Mouse (Mus musculus) stomach, postnatal 0 days (tissue): ENCODE data around the gene Dot1l. TPM values are rescaled to one million over a fixed set of nuclear protein-coding genes. Genes with fewer than 3 reads are reported as not detected.

Source experiments
- ATAC-seq: fragments of 200-750 bp; cut with Nextera tagmentation; 2 replicates; pipeline ENCODE4 v1.8.0; 2017; ENCODE audit not compliant: low FRiP score, low TSS enrichment
- DNase-seq: peaks from one replicate; pipeline ENCODE4 v3.0.0-alpha.2; 2016; ENCODE audit warnings: low spot score
- H3K27ac ChIP-seq: fragments of 300-500 bp; sonication (generic); replicated peaks from 2 replicates; pipeline ENCODE4 v1.5.1; 2014; ENCODE audit warnings: mild to moderate bottlenecking, control low read depth
- H3K27me3 ChIP-seq: fragments of 300-500 bp; sonication (generic); 2 replicates; pipeline ENCODE4 v1.6.1; 2014; ENCODE audit warnings: low read length; ENCODE audit not compliant: control insufficient read depth, insufficient read depth
- H3K36me3 ChIP-seq: fragments of 300-500 bp; sonication (generic); 2 replicates; pipeline ENCODE4 v1.6.1; 2014; ENCODE audit warnings: low read length, mixed read lengths; ENCODE audit not compliant: control insufficient read depth, insufficient read depth
- H3K4me1 ChIP-seq: fragments of 300-500 bp; sonication (generic); replicated peaks from 2 replicates; pipeline ENCODE4 v1.6.1; 2014; ENCODE audit warnings: antibody characterized with exemption; ENCODE audit not compliant: control insufficient read depth, insufficient read depth
- H3K4me2 ChIP-seq: fragments of 300-500 bp; sonication (generic); replicated peaks from 2 replicates; pipeline ENCODE4 v1.6.1; 2014; ENCODE audit warnings: low read depth, mild to moderate bottlenecking, control low read depth, moderate library complexity
- H3K4me3 ChIP-seq: fragments of 300-500 bp; sonication (generic); 2 replicates; pipeline ENCODE4 v1.5.1; 2014; ENCODE audit warnings: low read depth, low read length, control low read depth
- H3K9ac ChIP-seq: fragments of 300-500 bp; sonication (generic); 2 replicates; pipeline ENCODE4 v1.6.1; 2014; ENCODE audit warnings: mild to moderate bottlenecking, low read length, control low read depth, mixed read lengths
- H3K9me3 ChIP-seq: fragments of 300-500 bp; sonication (generic); 2 replicates; pipeline ENCODE4 v1.6.1; 2016; ENCODE audit warnings: low read length; ENCODE audit not compliant: control insufficient read depth
- CTCF ChIP-seq: IDR thresholded peaks from 2 replicates; pipeline ENCODE4 v1.5.1; 2016; ENCODE audit warnings: antibody characterized with exemption, low read depth, mild to moderate bottlenecking, moderate library complexity
- EP300 ChIP-seq: optimal IDR thresholded peaks from 2 replicates; pipeline ENCODE3; 2016; ENCODE audit warnings: antibody characterized with exemption
- WGBS: fragments of 180-500 bp; shearing (Covaris S2); extraction: QIAGEN DNeasy Blood & Tissue Kit; methylation state at CpG from one replicate; pipeline ENCODE4 v1.1.7; 2014; 5-methylcytosine and 5-hydroxymethylcytosine counted together
- polyA plus RNA-seq: library from polyadenylated mRNA; unstranded; fragments of >200 nt; fragmentation: Nextera tagmentation; extraction: Ambion mirVana; gene quantifications from 2 replicates; pipeline ENCODE4 v1.2.1, GENCODE M21; 2015

The Dot1l gene
- polyA plus RNA-seq, 1 experiment from 2014 or later, result 5.4 TPM

DNA sequence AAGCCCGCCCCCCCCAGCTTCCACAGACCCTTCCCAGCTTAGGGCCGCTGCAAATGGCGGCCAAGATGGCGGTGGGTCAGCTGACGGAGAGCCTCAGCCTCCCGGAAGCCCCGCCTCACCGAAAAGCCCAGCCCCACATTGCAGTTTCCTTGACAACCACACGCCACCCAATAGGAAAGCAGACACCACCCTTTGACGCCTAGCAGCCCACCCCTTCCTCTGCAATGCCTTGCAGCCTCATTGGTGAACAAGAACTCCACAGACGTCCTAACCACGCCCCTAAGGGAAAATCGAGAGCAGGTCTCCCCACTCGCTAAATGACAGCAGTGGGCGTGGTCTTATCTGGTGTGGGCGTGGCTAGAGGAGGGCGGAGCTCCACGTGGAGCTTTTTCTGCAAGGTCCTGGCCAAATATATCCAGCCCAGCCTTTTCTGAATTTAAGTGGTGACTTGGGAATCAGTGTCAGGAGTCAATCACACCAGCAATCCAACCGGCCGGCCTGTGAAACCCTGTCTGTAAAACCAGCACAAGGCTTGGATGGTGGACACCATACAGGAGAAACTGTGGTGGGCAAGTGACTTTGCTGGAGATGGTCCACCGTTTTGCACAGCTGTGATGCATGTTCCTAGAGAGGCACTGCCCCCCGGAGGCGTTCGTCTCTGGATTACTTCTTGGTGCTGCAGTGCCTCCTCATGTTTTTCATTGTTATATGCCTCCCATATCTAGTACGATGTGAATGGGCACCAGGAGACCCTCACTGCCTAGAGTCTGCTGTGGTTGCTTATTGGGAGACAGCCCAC is 12.6 kb upstream of the Dot1l start, which contains the start of gene Ap3d1:
Gene Ap3d1 (minus strand): TSS at position 85 of the 799 bp plus-strand sequence.
- 2% methylated on average over 25 of the region's 25 CpGs for WGBS
- peak; percentile 97 for DNase-seq
- Histone ChIP-seq H3K4me3 (peak within 1 kb of the TSS; percentile 99), H3K27ac (peak within 1 kb of the TSS; percentile 88), H3K4me1 (peaks cover 10% of the 10 kb centered on the region; the same call in 1 of the 2 replicates), H3K27me3 (no peaks in the 10 kb centered on the region), H3K9ac (peak within 1 kb of the TSS; percentile 97), H3K9me3 (no peaks in the 10 kb centered on the region), H3K4me2 (peak within 1 kb of the TSS; percentile 90), H3K36me3 (no peaks in the 10 kb centered on the region; the same call in 1 of the 2 replicates)
- TF ChIP-seq CTCF, result peak; percentile 49
- TF ChIP-seq EP300, result no peak
- ATAC-seq, result peak; percentile 99

DNA sequence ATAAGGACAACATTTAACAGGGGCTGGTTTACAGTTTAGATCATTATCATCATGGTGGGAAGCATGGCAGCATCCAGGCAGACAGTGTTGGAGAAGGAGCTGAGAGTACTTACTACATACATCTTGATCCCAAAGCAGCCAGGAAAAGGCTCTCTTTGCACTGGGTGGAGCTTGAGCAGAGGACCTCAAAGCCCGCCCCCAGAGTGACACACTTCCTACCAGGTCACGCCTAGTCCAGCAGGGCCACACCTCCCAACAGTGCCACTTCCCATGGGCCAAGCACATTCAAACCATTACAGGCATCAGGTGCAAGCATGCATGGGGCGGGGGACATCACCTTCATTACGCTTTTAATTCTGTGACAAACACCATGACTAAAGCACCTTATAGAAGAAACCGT is 10.7 kb upstream of the Dot1l start:
- peak; percentile 87 for DNase-seq
- peak; percentile 55 for ATAC-seq
- Histone ChIP-seq H3K9me3 (no peaks in the 10 kb centered on the region), H3K27me3 (no peaks in the 10 kb centered on the region), H3K36me3 (no peaks in the 10 kb centered on the region; the same call in 1 of the 2 replicates), H3K27ac (no peak overlapping the region), H3K4me2 (no peak overlapping the region), H3K4me1 (peaks cover 10% of the 10 kb centered on the region; the same call in 1 of the 2 replicates), H3K9ac (no peak overlapping the region), H3K4me3 (no peak overlapping the region)
- no peak for TF ChIP-seq CTCF
- TF ChIP-seq EP300, result no peak
- WGBS, result 35% methylated on average over 5 of the region's 5 CpGs

DNA sequence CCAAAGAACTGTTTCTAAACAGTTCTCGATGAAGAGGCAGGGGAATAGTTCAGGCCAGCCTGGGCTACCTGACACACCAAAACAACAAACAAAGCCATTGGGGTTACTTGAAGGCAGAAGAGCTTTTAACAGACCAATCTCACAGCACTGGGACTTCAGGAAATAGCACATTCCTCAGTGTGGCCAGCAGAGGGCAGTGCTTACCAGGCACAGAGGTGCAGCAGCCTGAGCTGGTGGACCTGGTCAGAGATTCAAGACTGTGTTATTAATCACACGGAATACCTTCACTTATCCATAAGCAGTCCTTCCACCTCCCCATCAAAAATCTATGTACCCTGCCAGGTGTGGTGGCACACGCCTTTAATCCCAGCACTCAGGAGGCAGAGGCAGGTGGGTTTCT is 7.6 kb upstream of the Dot1l start:
- DNase-seq, result peak; percentile 86
- Histone ChIP-seq H3K27me3 (no peaks in the 10 kb centered on the region), H3K4me1 (peaks cover 3% of the 10 kb centered on the region), H3K27ac (no peak overlapping the region), H3K4me2 (no peak overlapping the region), H3K9me3 (no peaks in the 10 kb centered on the region), H3K4me3 (no peak overlapping the region), H3K36me3 (no peaks in the 10 kb centered on the region), H3K9ac (no peak overlapping the region)
- peak; percentile 98 for TF ChIP-seq CTCF
- TF ChIP-seq EP300, result no peak
- WGBS, result 8% methylated on average over 3 of the region's 3 CpGs
- no peak for ATAC-seq

DNA sequence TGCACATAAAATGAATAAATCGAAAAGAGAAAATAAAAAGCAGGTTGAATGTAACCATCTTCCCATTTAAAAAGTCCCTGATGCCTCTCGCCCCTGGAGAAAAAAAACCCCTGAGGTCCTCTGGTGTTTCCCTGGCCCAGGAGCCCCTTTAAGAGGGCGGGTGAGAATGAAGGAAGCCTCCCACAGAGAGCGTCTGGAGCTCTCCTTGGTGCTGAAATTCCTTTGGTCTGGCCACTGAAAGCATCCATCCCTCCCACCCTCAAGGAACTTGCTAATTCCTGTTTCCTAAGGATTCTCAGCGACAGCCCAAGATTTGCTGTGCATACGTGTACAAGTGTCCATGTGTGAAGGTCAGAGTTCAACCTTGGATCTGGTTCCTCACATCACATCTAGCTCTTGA is 6.4 kb upstream of the Dot1l start:
- TF ChIP-seq EP300 (no peak), CTCF (no peak)
- DNase-seq (peak; percentile 72), ATAC-seq (no peak)
- Histone ChIP-seq H3K4me2 (no peak overlapping the region), H3K4me3 (no peak overlapping the region), H3K36me3 (no peaks in the 10 kb centered on the region), H3K9ac (no peak overlapping the region), H3K4me1 (peaks cover 6% of the 10 kb centered on the region), H3K27ac (no peak overlapping the region), H3K9me3 (no peaks in the 10 kb centered on the region), H3K27me3 (no peaks in the 10 kb centered on the region)
- 8% methylated on average over 6 of the region's 6 CpGs for WGBS

DNA sequence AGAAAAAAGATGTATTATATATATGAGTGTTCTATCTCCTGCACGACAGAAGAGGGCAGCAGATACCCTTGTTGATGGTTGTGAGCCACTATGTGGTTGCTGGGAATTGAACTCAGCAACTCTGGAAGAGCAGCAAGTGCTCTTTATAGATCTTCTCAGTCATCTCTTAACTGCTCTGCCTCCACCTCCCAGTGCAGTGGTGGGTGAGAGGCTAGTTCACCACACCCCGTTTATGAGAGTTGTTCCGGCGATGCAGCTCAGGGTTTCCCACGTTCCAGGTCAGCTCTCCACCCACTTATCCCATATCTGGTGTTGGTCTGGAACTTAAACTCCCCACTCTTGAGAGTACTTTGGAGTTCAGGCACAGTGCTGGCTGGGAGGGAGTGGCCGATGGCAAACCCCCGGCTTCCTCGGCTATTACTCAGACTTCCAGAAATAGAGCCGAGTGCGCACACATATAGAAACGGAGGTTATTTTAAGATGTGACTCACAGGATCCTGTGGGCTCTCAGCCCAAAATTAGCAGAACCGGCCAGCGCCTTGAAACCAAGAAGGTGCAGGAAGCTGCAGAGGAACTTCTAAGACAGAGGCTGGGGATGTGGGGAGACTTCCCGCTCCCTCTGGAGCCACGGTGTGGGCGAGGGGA is 3.7 kb upstream of the Dot1l start:
- Histone ChIP-seq H3K27me3 (no peaks in the 10 kb centered on the region), H3K27ac (peak overlapping the region; percentile 95), H3K36me3 (no peaks in the 10 kb centered on the region), H3K9me3 (no peaks in the 10 kb centered on the region), H3K4me1 (peaks cover 10% of the 10 kb centered on the region), H3K9ac (peak overlapping the region; percentile 45), H3K4me2 (peak overlapping the region; percentile 64), H3K4me3 (peak overlapping the region; percentile 30)
- ATAC-seq (peak; percentile 79), DNase-seq (peak; percentile 78)
- WGBS, result 3% methylated on average over 16 of the region's 16 CpGs
- TF ChIP-seq EP300 (peak; percentile 85), CTCF (peak; percentile 73)

DNA sequence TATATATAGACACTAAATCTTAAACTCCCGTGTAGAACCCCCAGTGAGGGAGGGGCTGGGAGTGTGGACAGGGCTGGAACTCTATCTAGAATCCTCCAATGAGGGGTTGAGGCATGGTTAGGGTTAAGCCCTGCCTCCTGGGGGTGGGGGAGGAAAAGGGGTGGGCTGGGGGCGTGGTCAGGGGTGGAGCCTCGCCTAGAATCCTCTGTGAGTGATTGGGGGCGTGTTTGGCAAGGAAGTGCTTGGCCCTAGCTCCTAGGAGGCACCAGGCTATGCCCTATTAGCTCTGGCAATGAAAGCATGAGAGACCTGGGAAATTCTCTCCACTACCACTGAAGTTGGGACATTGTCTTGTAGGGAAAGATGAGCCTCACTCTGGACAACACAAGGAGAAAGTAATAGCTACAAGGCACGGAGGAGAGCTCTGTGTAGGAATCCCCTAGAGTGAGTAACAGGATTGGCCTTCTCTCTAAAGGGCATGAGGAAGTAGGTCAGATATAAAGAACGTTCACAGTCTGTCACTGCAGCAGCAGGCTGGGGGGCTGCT is 2.9 kb upstream of the Dot1l start:
- H3K9ac ChIP-seq, result peak overlapping the region; percentile 45
- ATAC-seq, result peak; percentile 71

More for the DNA sequence above, 2.9 kb upstream of the Dot1l start:
- Histone ChIP-seq H3K4me3 (peak overlapping the region; percentile 30), H3K9me3 (no peaks in the 10 kb centered on the region), H3K27me3 (no peaks in the 10 kb centered on the region), H3K4me2 (peak overlapping the region; percentile 64), H3K27ac (peak overlapping the region; percentile 95), H3K36me3 (no peaks in the 10 kb centered on the region), H3K4me1 (peaks cover 13% of the 10 kb centered on the region)
- peak; percentile 94 for DNase-seq
- WGBS, result 2% methylated on average over 6 of the region's 6 CpGs
- TF ChIP-seq CTCF, result 0 out of 2 replicates have a peak, but pooled peaks have one; percentile 1
- TF ChIP-seq EP300, result no peak
